Mouse (Mus musculus): Measurements from ENCODE around the gene Tmc7.

DNA sequence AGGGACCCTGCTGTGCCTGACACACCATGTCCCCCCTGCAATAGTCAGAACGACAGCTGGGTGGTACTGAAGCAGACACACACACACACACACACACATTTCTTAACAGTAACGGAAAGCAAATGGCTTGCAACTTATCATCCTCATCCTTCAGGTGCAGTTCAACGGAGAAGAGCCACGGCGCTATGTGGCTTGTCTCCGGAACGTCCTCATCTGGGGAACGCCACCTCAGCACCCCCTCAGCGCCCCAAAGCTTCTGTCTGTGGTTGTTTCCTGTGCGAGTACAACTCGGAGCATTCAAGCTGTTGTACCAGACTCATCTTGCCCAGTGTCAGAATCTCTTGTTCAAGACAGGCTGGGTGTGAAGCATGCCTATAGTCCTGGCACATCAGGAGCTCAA lies 11.7 kb upstream of the Tmc7 start:
- TF ChIP-seq GATA1 (IDR thresholded peaks at IDR 0.05; ENCODE audit: borderline replicate concordance, low read length) (no peak), FLI1 (IDR thresholded peaks at IDR 0.05; ENCODE audit: low read length) (no peak)

Measured in megakaryocyte, embryonic 14.5 days (primary cell).